Mouse (Mus musculus): ENCODE results near the gene Spef1. TPM values are rescaled to one million over a fixed set of nuclear protein-coding genes. Genes with fewer than 3 reads are reported as not detected.
A peak's percentile ranks its signal among the peaks of the same experiment; 100 is the strongest.

Spef1 gene
- total and polyA plus RNA-seq, 2 experiments from 2014 or later: 7.8 to 17.3 TPM

- TF ChIP-seq CTCF (IDR thresholded peaks at IDR 0.05; ENCODE audit: low read depth): no peak
- DNase-seq (ENCODE audit: low spot score) (peak; percentile 85), ATAC-seq (peak; percentile 87)
- H3K27ac ChIP-seq: peak overlapping the region; percentile 98
- no peaks in the 10 kb centered on the region for H3K36me3 ChIP-seq (ENCODE audit: insufficient read depth, low read length)
- no peaks in the 10 kb centered on the region for H3K9me3 ChIP-seq (ENCODE audit: low read length)
- H3K4me3 ChIP-seq (ENCODE audit: low read length): peak overlapping the region; percentile 75
- peak overlapping the region; percentile 91 for H3K4me2 ChIP-seq (ENCODE audit: low read depth, low read length)
- no peaks in the 10 kb centered on the region for H3K27me3 ChIP-seq (ENCODE audit: insufficient read depth, low read length)
- H3K9ac ChIP-seq (replicated peaks; ENCODE audit: low read length): peak overlapping the region; percentile 89
- H3K4me1 ChIP-seq (ENCODE audit: insufficient read depth, low read length): peaks cover 34% of the 10 kb centered on the region
- under 1% methylated on average over 67 of the region's 67 CpGs for WGBS
Measured at GRCm38 (mm10) chr2:131179246-131179886, 7.7 kb downstream of the Spef1 start.

- 13% methylated on average over 26 of the region's 26 CpGs for WGBS
- peak overlapping the region; percentile 91 for H3K4me2 ChIP-seq (ENCODE audit: low read depth, low read length)
- H3K27me3 ChIP-seq (ENCODE audit: insufficient read depth, low read length): no peaks in the 10 kb centered on the region
- no peaks in the 10 kb centered on the region for H3K36me3 ChIP-seq (ENCODE audit: insufficient read depth, low read length)
- H3K27ac ChIP-seq: peak overlapping the region; percentile 98
- ATAC-seq: peak; percentile 9
- H3K9ac ChIP-seq (replicated peaks; ENCODE audit: low read length): peak overlapping the region; percentile 89
- no peak for TF ChIP-seq CTCF (IDR thresholded peaks at IDR 0.05; ENCODE audit: low read depth)
- peaks cover 34% of the 10 kb centered on the region for H3K4me1 ChIP-seq (ENCODE audit: insufficient read depth, low read length)
- DNase-seq (ENCODE audit: low spot score): no peak
- H3K9me3 ChIP-seq (ENCODE audit: low read length): no peaks in the 10 kb centered on the region
- peak overlapping the region; percentile 75 for H3K4me3 ChIP-seq (ENCODE audit: low read length)
Measured at GRCm38 (mm10) chr2:131178828-131179245, 8.2 kb downstream of the Spef1 start.

DNA sequence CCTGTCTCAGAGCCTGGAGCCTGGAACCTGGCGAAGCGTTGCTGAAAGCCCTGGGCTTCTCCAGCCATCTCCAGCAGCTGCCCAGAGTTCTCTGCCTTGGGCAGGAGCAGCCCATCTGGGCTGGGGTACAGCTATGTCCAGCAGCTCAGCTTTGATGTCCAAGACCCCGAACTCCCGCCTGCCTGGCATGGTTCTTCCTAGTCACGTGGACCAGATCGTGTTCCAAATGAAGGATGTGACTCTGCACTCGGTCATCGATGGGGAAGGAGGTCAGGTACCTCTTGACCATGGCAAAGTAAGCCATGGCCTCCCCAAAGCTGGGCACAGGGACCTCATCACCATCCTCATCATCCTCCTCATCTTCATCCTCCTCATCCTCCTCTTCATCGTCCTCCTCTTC is 9.2 kb downstream of the Spef1 start:
- Histone ChIP-seq H3K36me3 (ENCODE audit: insufficient read depth, low read length) (no peaks in the 10 kb centered on the region), H3K27ac (no peak overlapping the region), H3K4me1 (ENCODE audit: insufficient read depth, low read length) (peaks cover 34% of the 10 kb centered on the region), H3K4me3 (ENCODE audit: low read length) (peak overlapping the region; percentile 75), H3K9ac (replicated peaks; ENCODE audit: low read length) (peak overlapping the region; percentile 89; the same call in 1 of the 2 replicates), H3K27me3 (ENCODE audit: insufficient read depth, low read length) (no peaks in the 10 kb centered on the region), H3K4me2 (ENCODE audit: low read depth, low read length) (peak overlapping the region; percentile 91), H3K9me3 (ENCODE audit: low read length) (no peaks in the 10 kb centered on the region)
- DNase-seq (ENCODE audit: low spot score) (no peak), ATAC-seq (no peak)
- TF ChIP-seq CTCF (IDR thresholded peaks at IDR 0.05; ENCODE audit: low read depth): no peak
- 65% methylated on average over 9 of the region's 9 CpGs for WGBS

GRCm38 (mm10) chr2:131176491-131176890 is 10.6 kb downstream of the Spef1 start:
- ATAC-seq: no peak
- Histone ChIP-seq H3K36me3 (ENCODE audit: insufficient read depth, low read length) (no peaks in the 10 kb centered on the region), H3K4me1 (ENCODE audit: insufficient read depth, low read length) (peaks cover 34% of the 10 kb centered on the region), H3K4me3 (ENCODE audit: low read length) (no peak overlapping the region), H3K4me2 (ENCODE audit: low read depth, low read length) (peak overlapping the region; percentile 91; the same call in 1 of the 2 replicates), H3K27ac (no peak overlapping the region), H3K9ac (replicated peaks; ENCODE audit: low read length) (no peak overlapping the region), H3K9me3 (ENCODE audit: low read length) (no peaks in the 10 kb centered on the region), H3K27me3 (ENCODE audit: insufficient read depth, low read length) (0 out of 2 replicates have a peak, but pooled peaks cover 8% of the 10 kb centered on the region)
- no peak for TF ChIP-seq CTCF (IDR thresholded peaks at IDR 0.05; ENCODE audit: low read depth)
- WGBS: 53% methylated on average over 5 of the region's 5 CpGs
- DNase-seq (ENCODE audit: low spot score): no peak

DNA sequence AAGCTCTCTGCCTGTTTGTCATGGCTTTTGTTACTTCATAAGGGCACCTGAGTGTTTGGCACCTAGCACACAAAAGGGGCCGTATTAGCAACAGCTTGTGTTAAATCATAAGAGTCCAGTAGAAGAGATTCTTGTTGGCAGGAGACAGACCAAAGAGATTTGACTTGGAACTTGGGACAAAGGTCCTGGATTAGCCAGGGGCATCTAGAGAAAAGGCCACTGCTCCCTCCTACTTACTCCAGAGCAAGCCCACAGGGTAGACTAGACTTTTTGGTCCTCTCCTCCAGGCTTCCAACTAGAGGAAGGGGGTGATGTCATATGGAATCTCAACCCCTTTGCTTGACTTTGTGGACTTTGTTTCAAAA is 11.2 kb downstream of the Spef1 start:
- DNase-seq (ENCODE audit: low spot score) (no peak), ATAC-seq (no peak)
- H3K9me3 ChIP-seq (ENCODE audit: low read length): no peaks in the 10 kb centered on the region
- H3K36me3 ChIP-seq (ENCODE audit: insufficient read depth, low read length): no peaks in the 10 kb centered on the region
- TF ChIP-seq CTCF (IDR thresholded peaks at IDR 0.05; ENCODE audit: low read depth): no peak
- no peak overlapping the region for H3K4me3 ChIP-seq (ENCODE audit: low read length)
- peaks cover 34% of the 10 kb centered on the region for H3K4me1 ChIP-seq (ENCODE audit: insufficient read depth, low read length)
- no peak overlapping the region for H3K4me2 ChIP-seq (ENCODE audit: low read depth, low read length)
- 72% methylated on average over 1 of the region's 1 CpGs for WGBS
- H3K9ac ChIP-seq (replicated peaks; ENCODE audit: low read length): no peak overlapping the region
- no peak overlapping the region for H3K27ac ChIP-seq
- 0 out of 2 replicates have a peak, but pooled peaks cover 8% of the 10 kb centered on the region for H3K27me3 ChIP-seq (ENCODE audit: insufficient read depth, low read length)

GRCm38 (mm10) chr2:131175286-131175944 is 11.7 kb downstream of the Spef1 start:
- Histone ChIP-seq H3K9ac (replicated peaks; ENCODE audit: low read length) (no peak overlapping the region), H3K4me3 (ENCODE audit: low read length) (no peak overlapping the region), H3K27ac (no peak overlapping the region), H3K4me2 (ENCODE audit: low read depth, low read length) (no peak overlapping the region), H3K27me3 (ENCODE audit: insufficient read depth, low read length) (0 out of 2 replicates have a peak, but pooled peaks cover 8% of the 10 kb centered on the region), H3K4me1 (ENCODE audit: insufficient read depth, low read length) (peaks cover 34% of the 10 kb centered on the region), H3K36me3 (ENCODE audit: insufficient read depth, low read length) (no peaks in the 10 kb centered on the region), H3K9me3 (ENCODE audit: low read length) (no peaks in the 10 kb centered on the region)
- DNase-seq (ENCODE audit: low spot score): no peak
- no peak for ATAC-seq
- no peak for TF ChIP-seq CTCF (IDR thresholded peaks at IDR 0.05; ENCODE audit: low read depth)
- WGBS: 69% methylated on average over 3 of the region's 3 CpGs

GRCm38 (mm10) chr2:131174700-131175099 is 12.4 kb downstream of the Spef1 start:
- peak overlapping the region; percentile 93 for H3K4me2 ChIP-seq (ENCODE audit: low read depth, low read length)
- WGBS: 5% methylated on average over 11 of the region's 11 CpGs
- peaks cover 34% of the 10 kb centered on the region for H3K4me1 ChIP-seq (ENCODE audit: insufficient read depth, low read length)
- H3K9me3 ChIP-seq (ENCODE audit: low read length): no peaks in the 10 kb centered on the region
- peak overlapping the region; percentile 48 for H3K4me3 ChIP-seq (ENCODE audit: low read length)
- 0 out of 2 replicates have a peak, but pooled peaks cover 8% of the 10 kb centered on the region for H3K27me3 ChIP-seq (ENCODE audit: insufficient read depth, low read length)
- H3K9ac ChIP-seq (replicated peaks; ENCODE audit: low read length): peak overlapping the region; percentile 25; the same call in 1 of the 2 replicates
- DNase-seq (ENCODE audit: low spot score): peak; percentile 94
- TF ChIP-seq CTCF (IDR thresholded peaks at IDR 0.05; ENCODE audit: low read depth): no peak
- no peak overlapping the region for H3K27ac ChIP-seq
- peak; percentile 61 for ATAC-seq
- H3K36me3 ChIP-seq (ENCODE audit: insufficient read depth, low read length): no peaks in the 10 kb centered on the region
